Mouse (Mus musculus) thymus, postnatal 25 days (tissue): ENCODE data around the gene Mmp28.

ENCODE experiments used
- DNase-seq: peaks from one replicate; pipeline ENCODE4 v3.0.0; 2022

Mmp28 gene

DNA sequence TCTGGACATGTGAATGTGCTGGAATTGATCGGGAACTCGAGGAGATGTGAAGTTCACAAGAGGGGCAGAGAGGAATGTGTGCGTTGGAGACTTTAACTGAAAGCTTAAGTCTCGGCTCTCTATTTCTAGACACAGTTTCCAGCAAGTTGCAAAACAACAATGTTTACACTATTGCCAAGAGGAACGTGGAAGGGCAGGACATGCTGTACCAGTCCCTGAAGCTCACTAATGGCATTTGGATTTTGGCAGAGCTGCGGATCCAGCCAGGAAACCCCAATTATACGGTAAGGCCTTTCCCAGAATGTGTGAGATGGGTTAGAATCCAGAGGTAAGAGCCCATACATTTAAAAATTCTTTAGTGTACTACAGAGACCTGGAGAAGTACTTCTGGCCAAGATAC, 65.2 kb downstream of the Mmp28 start:
- no peak for DNase-seq

DNA sequence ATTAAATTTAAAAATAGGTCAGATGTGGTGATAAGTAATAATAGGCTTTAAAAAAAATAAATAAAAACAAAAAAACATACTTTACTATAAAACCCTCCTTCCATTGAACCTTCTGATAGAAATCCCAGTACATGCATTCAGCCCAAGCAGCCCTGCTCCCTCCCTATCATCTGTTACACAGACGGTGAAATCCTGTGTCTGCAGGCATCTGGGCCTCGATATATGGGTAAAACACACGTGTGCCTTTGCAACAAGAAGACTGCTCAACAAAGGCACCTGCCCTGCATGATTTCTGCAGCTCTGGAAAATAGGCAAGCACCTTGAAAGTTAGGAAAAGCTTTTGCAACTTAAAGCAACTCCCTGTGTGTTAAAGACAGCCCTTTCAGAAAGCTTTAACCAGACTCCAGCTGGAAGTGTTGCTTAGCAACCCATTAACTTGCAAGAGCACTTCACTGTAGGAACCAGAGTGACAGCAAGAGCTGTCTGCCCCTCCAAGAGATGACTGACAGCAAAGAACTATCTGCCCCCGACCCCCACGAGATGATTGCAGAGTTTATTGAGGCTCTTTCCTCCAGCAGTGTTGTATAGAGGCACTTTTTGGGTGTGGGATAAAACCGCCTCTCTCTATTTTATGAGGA, 68.0 kb downstream of the Mmp28 start:
- DNase-seq = no peak

DNA sequence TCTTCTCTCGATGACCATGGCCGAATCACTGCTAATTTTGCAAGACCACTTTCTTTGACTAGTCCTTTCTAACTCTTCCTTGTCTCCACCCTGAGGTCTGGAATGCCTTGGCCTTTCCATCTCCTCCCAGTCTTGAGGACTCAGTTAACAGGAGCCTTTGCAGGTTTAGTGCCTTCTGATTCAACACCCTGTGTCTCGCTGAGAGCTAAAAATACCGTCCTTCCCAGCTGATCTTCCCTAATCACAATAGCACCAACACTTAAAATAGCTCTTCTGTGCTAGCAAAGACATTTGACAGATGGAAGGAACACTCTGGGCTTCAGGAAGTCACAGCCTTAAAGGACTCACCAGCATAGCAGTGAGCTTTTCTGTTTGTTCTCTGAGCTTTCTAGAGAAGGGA, 69.8 kb downstream of the Mmp28 start:
- no peak for DNase-seq
